Mouse (Mus musculus): ENCODE measurements around the gene Atp8b2. TPM values are rescaled to one million over a fixed set of nuclear protein-coding genes. Genes with fewer than 3 reads are reported as not detected.

Atp8b2 gene
- polyA plus RNA-seq, 1 experiment from 2014 or later: 10.3 TPM

GRCm38 (mm10) chr3:89917408-89917807 lies 45.9 kb downstream of the Atp8b2 start:
- Histone ChIP-seq H3K9me3 (no peaks in the 10 kb centered on the region), H3K36me3 (no peaks in the 10 kb centered on the region), H3K4me3 (no peak overlapping the region), H3K9ac (no peak overlapping the region), H3K4me2 (no peak overlapping the region), H3K27me3 (replicated peaks) (peaks cover 37% of the 10 kb centered on the region), H3K4me1 (peaks cover 13% of the 10 kb centered on the region), H3K27ac (replicated peaks) (no peak overlapping the region)
- WGBS: 50% methylated on average over 3 of the region's 3 CpGs
- ATAC-seq (ENCODE audit: extremely low read depth, insufficient number of reproducible peaks, low FRiP score, low TSS enrichment): no peak

GRCm38 (mm10) chr3:89916622-89917021 lies 46.7 kb downstream of the Atp8b2 start:
- H3K27ac ChIP-seq (replicated peaks): no peak overlapping the region
- ATAC-seq (ENCODE audit: extremely low read depth, insufficient number of reproducible peaks, low FRiP score, low TSS enrichment): no peak
- H3K4me1 ChIP-seq: peaks cover 14% of the 10 kb centered on the region
- H3K27me3 ChIP-seq (replicated peaks): peaks cover 44% of the 10 kb centered on the region
- no peak overlapping the region for H3K4me2 ChIP-seq
- WGBS: 61% methylated on average over 1 of the region's 1 CpGs
- no peaks in the 10 kb centered on the region for H3K36me3 ChIP-seq
- no peaks in the 10 kb centered on the region for H3K9me3 ChIP-seq
- no peak overlapping the region for H3K4me3 ChIP-seq
- H3K9ac ChIP-seq: no peak overlapping the region

- Histone ChIP-seq H3K36me3 (no peaks in the 10 kb centered on the region), H3K9ac (no peak overlapping the region), H3K4me3 (no peak overlapping the region), H3K9me3 (no peaks in the 10 kb centered on the region), H3K4me2 (no peak overlapping the region), H3K4me1 (peaks cover 14% of the 10 kb centered on the region), H3K27me3 (replicated peaks) (peaks cover 61% of the 10 kb centered on the region), H3K27ac (replicated peaks) (no peak overlapping the region)
- no peak for ATAC-seq (ENCODE audit: extremely low read depth, insufficient number of reproducible peaks, low FRiP score, low TSS enrichment)
- WGBS: 58% methylated on average over 4 of the region's 4 CpGs
These were observed 48.6 kb downstream of the Atp8b2 start for GRCm38 (mm10) chr3:89914700-89915099.

- H3K4me3 ChIP-seq: peak within 1 kb of the TSS; percentile 61
- H3K9me3 ChIP-seq: no peaks in the 10 kb centered on the region
- 1% methylated on average over 75 of the region's 75 CpGs for WGBS
- H3K4me2 ChIP-seq: peak within 1 kb of the TSS; percentile 98
- peaks cover 71% of the 10 kb centered on the region for H3K27me3 ChIP-seq (replicated peaks)
- peaks cover 14% of the 10 kb centered on the region for H3K4me1 ChIP-seq
- no peak within 1 kb of the TSS for H3K27ac ChIP-seq (replicated peaks)
- peak within 1 kb of the TSS; percentile 78 for H3K9ac ChIP-seq
- ATAC-seq (ENCODE audit: extremely low read depth, insufficient number of reproducible peaks, low FRiP score, low TSS enrichment): peak; percentile 59; the same call in 1 of the 2 replicates
- no peaks in the 10 kb centered on the region for H3K36me3 ChIP-seq
These were observed 50.5 kb downstream of the Atp8b2 start, which contains the start of gene Il6ra for GRCm38 (mm10) chr3:89912543-89913391. Gene Il6ra, minus strand, starts transcription at chr3:89913196.

- Histone ChIP-seq H3K9ac (no peak overlapping the region), H3K27me3 (replicated peaks) (peaks cover 71% of the 10 kb centered on the region), H3K4me3 (peak overlapping the region; percentile 61), H3K4me2 (peak overlapping the region; percentile 98), H3K9me3 (no peaks in the 10 kb centered on the region), H3K36me3 (no peaks in the 10 kb centered on the region), H3K27ac (replicated peaks) (no peak overlapping the region), H3K4me1 (peaks cover 14% of the 10 kb centered on the region)
- no peak for ATAC-seq (ENCODE audit: extremely low read depth, insufficient number of reproducible peaks, low FRiP score, low TSS enrichment)
- 31% methylated on average over 6 of the region's 6 CpGs for WGBS
These were observed 51.2 kb downstream of the Atp8b2 start for GRCm38 (mm10) chr3:89912108-89912542.

- WGBS: 62% methylated on average over 3 of the region's 3 CpGs
- ATAC-seq (ENCODE audit: extremely low read depth, insufficient number of reproducible peaks, low FRiP score, low TSS enrichment): no peak
- Histone ChIP-seq H3K4me1 (peaks cover 15% of the 10 kb centered on the region), H3K4me2 (no peak overlapping the region), H3K9me3 (no peaks in the 10 kb centered on the region), H3K9ac (no peak overlapping the region), H3K4me3 (no peak overlapping the region), H3K36me3 (no peaks in the 10 kb centered on the region), H3K27me3 (replicated peaks) (peaks cover 71% of the 10 kb centered on the region), H3K27ac (replicated peaks) (no peak overlapping the region)
These were observed 52.1 kb downstream of the Atp8b2 start for GRCm38 (mm10) chr3:89911207-89911606.

GRCm38 (mm10) chr3:89909703-89910542 lies 53.4 kb downstream of the Atp8b2 start:
- Histone ChIP-seq H3K27ac (replicated peaks) (no peak overlapping the region), H3K27me3 (replicated peaks) (peaks cover 59% of the 10 kb centered on the region), H3K36me3 (no peaks in the 10 kb centered on the region), H3K9ac (no peak overlapping the region), H3K4me3 (no peak overlapping the region), H3K4me1 (peaks cover 20% of the 10 kb centered on the region), H3K4me2 (no peak overlapping the region), H3K9me3 (no peaks in the 10 kb centered on the region)
- ATAC-seq (ENCODE audit: extremely low read depth, insufficient number of reproducible peaks, low FRiP score, low TSS enrichment): no peak
- WGBS: 58% methylated on average over 5 of the region's 5 CpGs

GRCm38 (mm10) chr3:89908836-89909235 lies 54.5 kb downstream of the Atp8b2 start:
- H3K4me3 ChIP-seq: no peak overlapping the region
- H3K36me3 ChIP-seq: no peaks in the 10 kb centered on the region
- no peak overlapping the region for H3K4me2 ChIP-seq
- peaks cover 48% of the 10 kb centered on the region for H3K27me3 ChIP-seq (replicated peaks)
- WGBS: 77% methylated on average over 6 of the region's 6 CpGs
- H3K9me3 ChIP-seq: no peaks in the 10 kb centered on the region
- H3K4me1 ChIP-seq: peaks cover 20% of the 10 kb centered on the region
- no peak overlapping the region for H3K9ac ChIP-seq
- H3K27ac ChIP-seq (replicated peaks): no peak overlapping the region
- no peak for ATAC-seq (ENCODE audit: extremely low read depth, insufficient number of reproducible peaks, low FRiP score, low TSS enrichment)

- no peaks in the 10 kb centered on the region for H3K9me3 ChIP-seq
- no peak overlapping the region for H3K4me3 ChIP-seq
- H3K4me1 ChIP-seq: peaks cover 11% of the 10 kb centered on the region
- no peak overlapping the region for H3K27ac ChIP-seq (replicated peaks)
- H3K27me3 ChIP-seq (replicated peaks): peaks cover 45% of the 10 kb centered on the region
- H3K4me2 ChIP-seq: no peak overlapping the region
- ATAC-seq (ENCODE audit: extremely low read depth, insufficient number of reproducible peaks, low FRiP score, low TSS enrichment): no peak
- WGBS: 74% methylated on average over 3 of the region's 3 CpGs
- H3K9ac ChIP-seq: no peak overlapping the region
- no peaks in the 10 kb centered on the region for H3K36me3 ChIP-seq
These were observed 55.5 kb downstream of the Atp8b2 start for GRCm38 (mm10) chr3:89907846-89908245.

- H3K27me3 ChIP-seq (replicated peaks): peaks cover 27% of the 10 kb centered on the region
- ATAC-seq (ENCODE audit: extremely low read depth, insufficient number of reproducible peaks, low FRiP score, low TSS enrichment): no peak
These were observed 63.8 kb downstream of the Atp8b2 start for GRCm38 (mm10) chr3:89899511-89899908.

GRCm38 (mm10) chr3:89898870-89899510 lies 64.3 kb downstream of the Atp8b2 start:
- H3K4me2 ChIP-seq: no peak overlapping the region
- H3K9ac ChIP-seq: no peak overlapping the region
- WGBS: 39% methylated on average over 5 of the region's 5 CpGs
- no peaks in the 10 kb centered on the region for H3K36me3 ChIP-seq
- no peaks in the 10 kb centered on the region for H3K9me3 ChIP-seq
- H3K4me1 ChIP-seq: peaks cover 27% of the 10 kb centered on the region
- no peak overlapping the region for H3K4me3 ChIP-seq
- H3K27me3 ChIP-seq (replicated peaks): peaks cover 27% of the 10 kb centered on the region
- ATAC-seq (ENCODE audit: extremely low read depth, insufficient number of reproducible peaks, low FRiP score, low TSS enrichment): no peak
- H3K27ac ChIP-seq (replicated peaks): no peak overlapping the region

More at GRCm38 (mm10) chr3:89899511-89899908, 63.8 kb downstream of the Atp8b2 start:
- WGBS: 49% methylated on average over 8 of the region's 8 CpGs
- H3K9ac ChIP-seq: no peak overlapping the region
- H3K27ac ChIP-seq (replicated peaks): no peak overlapping the region
- no peaks in the 10 kb centered on the region for H3K9me3 ChIP-seq
- no peaks in the 10 kb centered on the region for H3K36me3 ChIP-seq
- H3K4me1 ChIP-seq: peaks cover 27% of the 10 kb centered on the region
- H3K4me3 ChIP-seq: no peak overlapping the region
- no peak overlapping the region for H3K4me2 ChIP-seq
